Mouse (Mus musculus) cerebellum, adult 8-10 months (tissue): Measurements from ENCODE around the gene Hepacam.

Experiments used
- DNase-seq: peaks from one replicate; pipeline ENCODE4 v3.0.0; 2022

The Hepacam gene

DNA sequence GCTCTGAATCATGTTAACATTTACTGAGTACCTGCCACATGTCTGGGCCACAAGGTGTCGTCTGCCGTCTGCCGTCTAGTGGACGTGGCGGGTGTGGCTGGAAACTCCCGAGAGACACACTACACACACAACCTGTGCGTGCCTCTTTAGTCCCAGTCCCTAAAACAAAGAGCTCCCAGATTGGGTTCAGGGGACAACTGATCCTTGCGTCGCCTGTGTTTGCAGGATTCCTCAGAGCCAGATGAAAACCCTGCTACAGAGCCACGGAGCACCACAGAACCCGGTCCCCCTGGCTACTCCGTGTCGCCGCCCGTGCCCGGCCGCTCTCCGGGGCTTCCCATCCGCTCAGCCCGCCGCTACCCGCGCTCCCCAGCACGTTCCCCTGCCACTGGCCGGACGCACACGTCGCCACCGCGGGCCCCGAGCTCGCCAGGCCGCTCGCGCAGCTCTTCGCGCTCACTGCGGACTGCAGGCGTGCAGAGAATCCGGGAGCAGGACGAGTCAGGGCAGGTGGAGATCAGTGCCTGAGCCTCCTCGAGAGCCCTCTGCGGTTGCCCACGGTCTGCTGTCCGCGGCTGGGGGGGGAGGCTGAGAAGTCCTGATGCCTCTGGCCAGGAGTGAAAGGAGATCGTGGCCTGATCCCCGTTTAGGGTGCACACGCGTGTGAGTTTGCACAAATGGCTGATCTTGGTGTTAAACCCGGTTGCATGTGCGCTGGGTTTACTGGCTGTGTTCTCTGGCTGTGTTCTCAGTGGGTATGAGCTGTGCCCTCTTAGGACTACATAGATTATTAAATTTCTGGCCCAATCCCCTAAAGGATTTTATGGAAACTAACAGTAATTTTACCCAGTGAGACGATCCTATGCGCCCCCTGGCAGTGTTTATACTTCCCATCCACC, 17.4 kb downstream of the Hepacam start:
- no peak for DNase-seq

DNA sequence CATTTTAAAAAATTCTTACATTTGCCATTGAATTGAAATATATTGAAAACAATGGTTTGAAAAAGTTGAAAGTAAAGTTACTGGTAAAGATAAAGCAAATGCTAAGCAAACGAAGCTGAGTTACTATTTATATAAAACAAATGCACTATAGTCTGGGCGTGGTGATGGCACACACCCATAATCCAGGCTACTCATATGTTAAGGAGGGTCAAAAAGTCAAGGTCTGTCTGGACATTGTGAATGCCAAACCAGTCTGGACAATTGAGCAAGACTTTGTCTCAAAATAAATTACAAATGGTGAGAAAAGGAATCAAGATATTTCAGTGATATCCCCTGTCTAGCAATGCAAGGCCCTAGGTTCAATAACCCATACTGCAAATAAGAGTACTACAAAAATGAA, 23.7 kb downstream of the Hepacam start:
- no peak for DNase-seq

DNA sequence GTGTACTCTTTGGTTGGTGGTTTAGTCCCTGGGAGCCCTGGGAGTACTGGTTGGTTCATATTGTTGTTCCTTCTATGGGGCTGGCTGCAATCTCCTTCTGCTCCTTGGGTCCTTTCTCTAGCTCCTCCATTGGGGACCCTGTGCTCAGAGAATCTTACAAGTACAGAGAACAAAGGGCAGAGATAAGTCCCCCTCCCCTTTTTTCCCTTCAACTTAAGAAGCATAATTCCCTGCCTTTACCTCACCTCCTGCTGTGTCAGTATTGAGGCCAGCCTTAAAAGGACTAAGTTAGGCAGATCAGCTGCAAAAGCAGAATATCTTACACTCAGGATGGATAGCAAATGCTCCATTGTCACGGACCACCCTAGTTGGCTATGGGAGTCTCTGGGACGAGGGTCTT, 24.9 kb downstream of the Hepacam start:
- DNase-seq = no peak

DNA sequence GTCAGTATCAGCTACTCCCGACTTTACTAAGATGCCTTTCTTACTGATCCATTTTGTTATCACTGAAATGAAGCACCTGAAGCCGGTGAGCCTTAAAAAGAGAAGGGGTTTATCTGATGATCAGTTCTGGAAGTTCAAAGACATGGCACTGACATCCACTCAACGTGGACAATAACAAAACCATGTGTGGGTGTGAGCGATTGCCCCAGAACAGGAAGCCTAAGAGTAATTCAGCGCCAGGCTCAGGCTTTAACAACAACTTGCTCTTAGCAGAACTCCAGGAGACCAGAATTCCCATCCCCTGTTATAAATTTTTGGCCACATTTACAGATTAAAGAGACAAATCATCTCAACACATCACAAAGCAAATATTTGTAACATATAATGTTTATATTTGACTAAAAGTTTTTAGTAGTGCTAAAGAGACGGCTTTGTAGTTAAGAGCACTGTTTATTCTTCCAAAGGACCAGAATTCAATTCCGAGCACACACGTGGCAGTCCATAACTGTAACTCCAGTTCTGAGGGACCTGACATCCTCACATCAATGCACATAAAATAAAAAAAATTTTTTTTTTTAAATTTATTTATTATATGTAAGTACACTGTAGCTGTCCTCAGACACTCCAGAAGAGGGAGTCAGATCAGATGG, 26.5 kb downstream of the Hepacam start:
- no peak for DNase-seq

DNA sequence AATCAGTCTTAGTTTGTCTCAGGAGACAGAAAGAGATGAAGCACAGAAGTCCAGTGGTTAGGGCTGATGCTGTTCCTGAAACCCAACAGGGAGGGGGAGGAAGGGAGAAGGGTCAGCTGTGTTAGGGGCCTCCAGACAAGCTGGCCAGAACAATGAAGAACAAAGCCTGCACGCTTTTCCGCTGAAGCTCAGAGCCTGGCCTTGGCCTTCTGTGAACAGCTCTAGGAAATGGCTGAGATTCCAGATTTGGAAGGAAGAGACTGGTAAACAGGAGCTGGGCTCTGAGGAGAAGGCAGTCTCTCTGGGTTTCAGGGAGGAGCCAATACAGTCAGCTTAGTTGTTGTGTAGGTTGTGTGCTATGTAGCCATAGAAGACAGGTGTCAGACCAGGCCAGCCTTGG, 33.4 kb downstream of the Hepacam start:
- no peak for DNase-seq

DNA sequence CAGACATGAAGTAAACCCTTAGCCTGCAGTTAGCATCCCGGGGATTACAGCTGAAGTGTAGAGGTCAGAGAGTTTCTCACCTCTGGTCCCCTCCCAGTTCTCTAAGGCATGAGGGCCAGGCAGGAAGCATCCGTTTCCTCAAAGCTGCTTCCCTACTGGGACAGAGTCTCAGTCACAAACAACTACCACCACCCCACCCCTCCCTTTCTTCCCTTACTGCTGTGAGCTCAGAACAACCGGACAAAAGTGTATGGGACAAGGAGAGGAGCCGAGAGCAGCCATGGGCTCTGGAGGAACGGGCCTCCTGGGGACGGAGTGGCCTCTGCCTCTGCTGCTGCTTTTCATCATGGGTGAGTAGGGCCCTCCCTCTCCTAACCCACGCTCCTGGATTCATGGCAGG, 34.7 kb downstream of the Hepacam start, which contains the start of gene Robo4:
Gene Robo4 (plus strand): TSS at position 96 of the 400 bp plus-strand sequence.
- DNase-seq = no peak

DNA sequence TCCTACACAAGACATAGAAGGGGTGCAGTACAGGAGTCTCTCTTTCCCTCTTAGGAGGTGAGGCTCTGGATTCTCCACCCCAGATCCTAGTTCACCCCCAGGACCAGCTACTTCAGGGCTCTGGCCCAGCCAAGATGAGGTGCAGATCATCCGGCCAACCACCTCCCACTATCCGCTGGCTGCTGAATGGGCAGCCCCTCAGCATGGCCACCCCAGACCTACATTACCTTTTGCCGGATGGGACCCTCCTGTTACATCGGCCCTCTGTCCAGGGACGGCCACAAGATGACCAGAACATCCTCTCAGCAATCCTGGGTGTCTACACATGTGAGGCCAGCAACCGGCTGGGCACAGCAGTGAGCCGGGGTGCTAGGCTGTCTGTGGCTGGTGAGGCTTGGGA, 35.4 kb downstream of the Hepacam start:
- no peak for DNase-seq

DNA sequence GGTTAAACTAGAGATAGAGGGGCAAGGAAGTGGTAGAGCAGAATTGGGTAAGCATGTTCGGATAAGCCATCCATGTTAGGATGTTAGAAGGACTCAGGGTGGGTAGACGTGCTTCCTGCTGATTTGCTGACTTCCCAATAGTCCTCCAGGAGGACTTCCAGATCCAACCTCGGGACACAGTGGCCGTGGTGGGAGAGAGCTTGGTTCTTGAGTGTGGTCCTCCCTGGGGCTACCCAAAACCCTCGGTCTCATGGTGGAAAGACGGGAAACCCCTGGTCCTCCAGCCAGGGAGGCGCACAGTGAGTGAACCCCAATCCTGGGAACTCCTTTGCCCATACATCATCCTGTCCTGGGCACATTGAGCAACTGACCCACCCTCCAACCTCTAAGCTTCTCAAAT, 35.9 kb downstream of the Hepacam start:
- DNase-seq = no peak

DNA sequence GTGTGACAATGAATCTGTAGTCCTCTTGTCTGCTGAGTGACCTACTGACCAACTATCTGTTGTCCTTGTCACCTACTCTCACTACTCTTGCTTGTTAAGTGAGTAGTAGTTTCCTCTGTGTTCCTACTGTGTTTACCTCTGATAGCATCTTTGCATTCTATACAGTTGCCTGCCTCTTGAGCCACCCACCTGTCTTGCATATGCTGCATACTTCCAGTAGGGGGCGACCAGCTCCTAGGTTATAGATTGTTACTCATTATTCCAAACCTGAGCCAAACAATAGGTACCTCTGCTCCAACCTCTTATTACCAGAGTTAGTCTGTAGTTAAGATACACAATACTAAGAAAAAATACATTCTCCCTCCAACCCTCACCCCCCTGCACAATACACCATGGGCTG, 39.2 kb downstream of the Hepacam start:
- DNase-seq = peak; percentile 24

DNA sequence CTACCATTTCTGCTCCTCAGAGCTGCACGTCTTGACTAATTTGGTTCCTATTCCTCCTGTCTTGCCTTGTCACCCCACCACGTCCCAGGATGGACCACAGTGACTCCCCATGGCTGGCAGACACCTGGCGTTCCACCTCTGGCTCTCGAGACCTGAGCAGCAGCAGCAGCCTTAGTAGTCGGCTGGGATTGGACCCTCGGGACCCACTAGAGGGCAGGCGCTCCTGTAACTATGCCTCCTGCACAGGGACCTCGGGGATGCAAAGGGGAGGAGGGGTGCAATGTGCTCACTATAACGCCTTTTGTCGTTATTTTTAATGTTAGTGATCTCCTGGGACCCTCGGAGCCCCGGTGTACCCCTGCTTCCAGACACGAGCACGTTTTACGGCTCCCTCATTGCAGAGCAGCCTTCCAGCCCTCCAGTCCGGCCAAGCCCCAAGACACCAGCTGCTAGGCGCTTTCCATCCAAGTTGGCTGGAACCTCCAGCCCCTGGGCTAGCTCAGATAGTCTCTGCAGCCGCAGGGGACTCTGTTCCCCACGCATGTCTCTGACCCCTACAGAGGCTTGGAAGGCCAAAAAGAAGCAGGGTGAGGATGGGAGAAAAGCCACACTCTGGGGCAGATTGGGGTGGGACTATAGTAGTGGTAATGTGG, 40.8 kb downstream of the Hepacam start:
- no peak for DNase-seq

DNA sequence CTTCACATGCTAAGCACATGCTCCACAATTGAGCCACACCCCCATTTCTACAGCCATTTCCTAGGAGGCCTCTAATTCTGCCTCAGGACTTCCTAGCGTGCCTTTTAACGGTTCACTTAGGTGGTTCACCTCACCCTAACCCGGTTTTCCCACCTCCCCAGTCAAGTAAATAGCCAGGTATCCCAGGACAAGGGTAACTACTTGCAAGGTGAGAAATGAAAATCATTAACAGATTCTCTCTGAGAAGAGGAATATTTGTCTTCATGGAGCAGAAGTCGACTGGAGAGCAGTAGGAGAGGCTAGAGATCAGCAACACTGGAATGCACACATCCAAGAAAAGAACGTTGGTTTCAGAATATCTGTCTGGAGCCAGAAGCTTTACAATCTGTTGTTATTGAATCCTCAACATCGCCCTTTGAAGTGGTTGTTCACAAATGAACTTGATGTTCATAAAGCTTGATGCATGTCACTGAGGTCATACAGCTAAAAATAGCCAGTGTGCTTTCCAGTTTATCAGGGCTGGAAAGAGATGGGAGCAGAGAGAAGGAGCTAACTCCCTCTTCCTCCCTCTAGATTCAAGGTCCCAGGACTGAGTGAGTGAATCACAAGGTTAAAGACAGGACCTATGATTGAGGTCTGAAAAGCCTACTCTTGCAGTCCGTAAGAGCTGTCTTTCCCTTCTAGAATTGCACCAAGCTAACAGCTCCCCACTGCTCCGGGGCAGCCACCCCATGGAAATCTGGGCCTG, 42.7 kb downstream of the Hepacam start:
- DNase-seq = no peak

DNA sequence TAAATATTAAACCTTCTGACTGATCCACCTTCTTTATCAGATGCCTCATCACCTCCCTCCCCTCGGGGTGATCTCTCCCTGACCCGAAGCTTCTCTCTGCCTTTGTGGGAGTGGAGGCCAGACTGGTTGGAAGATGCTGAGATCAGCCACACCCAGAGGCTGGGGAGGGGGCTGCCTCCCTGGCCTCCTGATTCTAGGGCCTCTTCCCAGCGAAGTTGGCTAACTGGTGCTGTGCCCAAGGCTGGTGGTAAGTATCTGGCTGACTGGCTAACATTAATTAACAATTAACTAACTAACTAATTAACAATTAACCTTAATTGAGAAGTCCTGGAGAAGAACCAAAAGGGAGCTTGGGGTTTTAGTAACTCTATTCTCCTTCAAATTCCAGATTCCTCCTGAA, 45.8 kb downstream of the Hepacam start:
- no peak for DNase-seq

DNA sequence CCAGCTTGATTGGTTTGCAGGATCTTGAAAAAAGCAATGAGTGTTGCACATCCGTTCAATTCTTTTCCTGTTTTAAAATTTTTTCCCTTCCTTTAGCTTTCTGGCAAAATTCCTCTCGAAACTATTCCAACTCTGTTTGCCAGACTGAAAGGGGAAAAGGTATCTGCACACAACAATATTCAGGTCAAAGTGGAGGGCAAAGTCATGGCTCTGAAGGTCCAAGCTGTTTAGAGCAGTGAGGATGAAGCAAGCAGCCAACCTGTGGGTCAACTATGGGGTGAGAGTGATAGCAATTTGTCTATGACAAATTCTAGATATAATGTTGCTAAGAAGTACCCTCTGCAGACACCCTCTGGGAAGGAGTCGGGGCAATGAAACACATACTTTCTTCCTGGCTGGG, 47.5 kb downstream of the Hepacam start:
- DNase-seq = no peak

DNA sequence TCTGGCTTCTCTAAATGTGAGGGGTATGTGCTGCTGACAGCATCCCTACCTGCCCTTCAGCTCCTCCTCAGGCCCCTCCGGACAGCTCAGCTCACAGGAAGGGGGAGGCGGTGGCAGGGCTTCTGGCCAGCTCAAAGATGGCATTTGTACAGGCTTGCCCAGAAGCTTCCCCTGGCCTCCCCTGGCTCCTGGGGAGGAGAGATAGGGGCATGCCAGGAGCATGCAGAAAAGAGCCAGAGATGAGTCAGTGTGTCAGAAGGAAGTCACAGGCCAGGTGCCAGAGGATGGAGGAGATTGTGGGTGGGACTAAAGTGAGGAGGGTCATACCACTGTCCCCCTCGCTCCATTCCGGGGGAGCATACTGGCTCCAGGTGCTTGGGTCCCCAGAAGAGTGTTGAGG, 51.6 kb downstream of the Hepacam start:
- DNase-seq = peak; percentile 28

DNA sequence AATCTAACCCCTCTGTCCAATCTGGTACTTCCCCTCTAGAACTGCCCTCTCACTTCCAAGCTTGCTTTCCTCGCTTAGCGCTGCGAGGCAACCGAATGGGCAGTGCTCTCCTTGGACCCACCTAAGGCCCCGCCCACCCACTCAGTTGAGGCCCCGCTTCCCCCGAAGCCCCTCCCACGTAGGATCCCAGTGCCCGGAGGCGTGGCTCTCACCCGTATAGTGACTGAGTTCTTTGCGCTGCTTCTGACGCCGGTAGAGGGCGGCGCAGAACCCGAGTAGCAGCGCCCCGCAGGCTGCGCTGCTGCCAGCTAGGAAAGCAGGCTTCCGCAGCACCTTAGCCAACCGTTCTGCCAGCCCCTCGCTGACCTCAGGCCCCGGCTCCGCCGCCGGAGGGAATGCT, 53.5 kb downstream of the Hepacam start:
- DNase-seq = peak; percentile 49

DNA sequence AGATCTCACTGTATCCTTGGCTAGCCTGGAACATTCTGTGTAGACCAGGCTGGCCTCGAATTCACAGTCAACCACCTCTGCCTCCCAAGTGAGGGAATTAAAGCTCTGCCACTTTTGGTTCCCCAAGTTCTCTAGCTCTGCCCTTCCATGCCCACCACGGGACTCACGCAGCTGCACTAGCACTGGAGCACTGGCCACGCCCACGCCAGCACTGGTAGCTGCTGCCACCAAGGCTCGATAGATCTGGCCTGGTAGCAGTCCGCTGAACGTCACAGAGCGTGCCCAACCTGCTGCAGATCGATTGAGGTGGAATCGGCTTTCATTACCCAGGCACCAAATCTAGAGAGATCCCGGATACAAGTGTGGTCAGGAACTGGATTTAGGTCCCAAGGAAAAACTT, 54.1 kb downstream of the Hepacam start:
- no peak for DNase-seq

DNA sequence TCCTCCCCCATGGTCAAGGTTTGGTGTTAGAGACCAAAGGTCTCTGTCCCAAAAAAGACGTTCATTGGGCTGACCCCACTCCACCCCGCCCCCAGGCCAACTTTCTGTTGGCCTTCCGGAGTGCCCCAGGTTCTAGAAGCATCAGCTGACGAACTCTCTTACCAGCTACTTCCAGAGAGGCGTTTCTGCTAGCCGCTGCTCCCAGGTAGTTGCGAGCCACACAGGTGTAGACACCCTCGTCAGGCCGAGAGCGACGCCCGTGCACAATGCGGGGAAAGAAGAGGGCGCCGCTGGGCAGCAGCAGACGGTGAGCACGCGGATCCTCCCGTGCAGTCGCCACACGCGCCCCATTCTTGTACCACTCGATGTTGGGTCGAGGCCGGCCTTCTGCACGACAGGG, 62.2 kb downstream of the Hepacam start:
- DNase-seq = no peak

DNA sequence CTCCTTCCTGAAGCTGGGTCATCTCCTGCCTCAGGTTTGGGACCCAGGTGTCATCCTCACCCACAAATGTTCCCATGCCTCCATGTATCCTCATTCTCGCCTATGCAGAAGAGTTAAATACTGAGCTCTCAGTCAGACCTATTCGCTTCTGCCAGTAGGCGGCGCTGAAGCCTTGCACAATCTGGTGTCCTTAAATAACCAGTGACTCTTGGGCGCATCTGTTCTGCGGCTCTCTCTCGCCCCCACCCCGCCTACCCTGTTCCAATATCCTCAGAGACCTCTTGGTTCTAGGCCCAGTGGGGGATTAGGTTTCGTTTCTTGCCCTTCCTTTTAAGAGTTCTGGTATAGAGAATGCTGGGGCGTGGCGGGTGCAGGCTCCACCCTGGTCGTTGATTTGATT, 63.4 kb downstream of the Hepacam start:
- peak; percentile 77 for DNase-seq

DNA sequence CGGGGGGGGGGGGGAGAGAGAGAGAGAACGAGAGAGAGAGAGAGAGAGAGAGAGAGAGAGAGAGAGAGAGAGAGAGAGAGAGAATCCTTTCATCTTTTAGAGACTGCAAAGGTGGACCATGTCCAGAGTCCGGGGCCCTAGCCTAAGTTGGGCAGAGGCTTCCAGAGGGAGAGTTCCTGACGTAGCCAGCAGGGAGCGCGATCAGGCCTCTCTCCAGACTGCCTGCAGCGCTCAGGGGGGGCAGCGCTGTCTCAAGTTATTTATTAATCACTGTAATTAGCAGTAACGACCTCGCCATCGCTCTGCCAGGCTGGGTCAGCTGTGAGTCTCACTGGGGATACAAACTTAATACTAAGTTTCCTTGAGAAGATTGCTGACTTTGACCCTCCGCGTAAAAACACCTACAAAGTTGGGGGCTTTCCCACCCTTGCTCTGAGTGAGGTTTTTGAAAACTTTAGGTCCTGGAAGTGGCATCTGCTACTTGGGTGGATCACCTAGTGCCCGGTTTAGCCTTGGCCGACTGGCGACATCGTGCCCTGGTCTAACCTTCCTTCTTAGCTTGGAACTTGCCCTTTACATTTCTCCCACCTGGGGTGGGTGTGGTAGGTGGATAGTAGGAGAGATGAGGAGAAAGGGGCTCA, 65.0 kb downstream of the Hepacam start:
- no peak for DNase-seq

DNA sequence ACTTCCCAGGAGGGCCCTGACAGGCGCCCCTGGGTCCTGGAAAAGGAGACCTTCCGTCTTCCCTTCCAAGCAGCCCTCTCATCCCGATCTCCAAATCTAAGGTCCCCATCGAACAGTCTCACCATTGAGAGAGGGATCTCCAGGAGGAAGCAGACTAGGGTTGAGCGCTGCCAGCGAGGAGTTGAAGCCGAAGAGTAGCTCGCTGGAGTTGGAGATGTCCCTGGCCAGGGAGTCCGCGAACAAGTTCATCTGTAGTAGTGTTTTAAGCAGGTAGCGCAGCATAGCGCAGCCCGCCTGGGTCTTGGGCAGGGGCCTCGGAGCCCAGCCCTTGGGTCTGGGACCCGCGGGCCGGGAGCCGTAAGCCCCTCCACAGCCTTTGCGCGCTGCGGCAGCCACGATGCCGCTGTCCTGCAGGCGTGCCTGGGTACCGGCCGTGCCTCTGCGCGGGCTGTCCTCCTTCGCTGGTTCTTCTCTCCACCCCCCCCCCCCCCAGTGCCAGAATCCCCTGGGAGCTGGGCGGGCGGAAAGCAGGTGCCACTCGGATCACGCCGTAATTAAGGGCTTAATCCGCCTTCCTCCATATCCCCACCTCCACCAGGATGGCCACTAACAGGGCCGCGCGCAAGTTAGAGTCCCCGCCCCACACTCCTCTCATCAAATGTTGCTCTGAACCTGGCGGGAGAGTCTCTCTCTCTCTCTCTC, 65.7 kb downstream of the Hepacam start, which contains the start of gene Robo3:
Gene Robo3 (minus strand): TSS at position 527 of the 702 bp plus-strand sequence.
- no peak for DNase-seq

DNA sequence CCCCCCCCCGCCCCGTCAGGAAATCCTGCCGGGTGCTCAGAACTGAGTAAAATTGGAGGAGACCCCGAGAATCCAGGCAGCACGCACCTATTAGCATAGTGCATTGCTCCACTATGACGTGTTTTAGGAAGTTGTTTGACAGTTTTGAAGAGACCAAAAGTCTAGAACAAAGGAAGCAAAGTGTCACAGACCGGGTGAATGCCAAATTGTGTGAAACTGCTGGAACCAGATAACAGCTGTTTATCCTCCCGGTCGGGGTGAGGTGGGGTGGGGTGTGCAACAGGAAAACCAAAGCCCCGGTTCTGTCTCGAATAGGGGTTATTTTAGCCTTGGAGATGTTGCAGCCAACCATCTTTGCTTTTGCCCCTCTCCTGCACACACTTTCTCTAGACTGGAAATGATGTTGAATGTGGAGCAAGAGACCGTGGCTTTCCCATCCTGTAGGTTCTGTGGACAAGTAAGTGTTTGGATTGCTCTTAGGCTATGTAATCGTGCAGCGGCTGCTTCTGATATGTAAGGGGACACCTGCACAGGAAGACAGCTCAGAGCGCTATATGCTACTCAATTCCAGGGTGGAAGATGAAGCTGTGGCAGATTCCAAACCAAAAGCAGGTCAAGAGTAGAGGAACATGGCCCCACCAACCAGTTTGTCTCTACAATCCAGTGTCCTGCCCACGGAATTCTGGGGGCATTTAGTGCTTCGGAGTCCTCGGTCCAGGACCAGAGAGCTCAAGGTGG, 66.8 kb downstream of the Hepacam start:
- no peak for DNase-seq
